Mouse (Mus musculus): ENCODE measurements around the gene Malrd1. TPM values are rescaled to one million over a fixed set of nuclear protein-coding genes. Genes with fewer than 3 reads are reported as not detected.

Gene Malrd1
- polyA plus RNA-seq, 1 experiment = not detected

GRCm38 (mm10) chr2:16029752-16030151 lies 503.5 kb downstream of the Malrd1 start:
- Histone ChIP-seq H3K27me3 (replicated peaks) (no peaks in the 10 kb centered on the region), H3K9me3 (no peaks in the 10 kb centered on the region), H3K36me3 (replicated peaks; ENCODE audit: low read length) (no peaks in the 10 kb centered on the region), H3K4me1 (no peaks in the 10 kb centered on the region), H3K4me3 (replicated peaks) (no peak overlapping the region)
- no peak for TF ChIP-seq GATA1 (IDR thresholded peaks at IDR 0.05; ENCODE audit: borderline replicate concordance, low read length)
- TF ChIP-seq FLI1 (IDR thresholded peaks at IDR 0.05; ENCODE audit: low read length) = no peak

GRCm38 (mm10) chr2:16031559-16031958 lies 505.3 kb downstream of the Malrd1 start:
- TF ChIP-seq FLI1 (IDR thresholded peaks at IDR 0.05; ENCODE audit: low read length) = no peak
- TF ChIP-seq GATA1 (IDR thresholded peaks at IDR 0.05; ENCODE audit: borderline replicate concordance, low read length) = no peak
- H3K4me3 ChIP-seq (replicated peaks) = no peak overlapping the region

GRCm38 (mm10) chr2:16032804-16033203 lies 506.5 kb downstream of the Malrd1 start:
- H3K36me3 ChIP-seq (replicated peaks; ENCODE audit: low read length) = no peaks in the 10 kb centered on the region
- TF ChIP-seq FLI1 (IDR thresholded peaks at IDR 0.05; ENCODE audit: low read length) (no peak), GATA1 (IDR thresholded peaks at IDR 0.05; ENCODE audit: borderline replicate concordance, low read length) (no peak)
- no peaks in the 10 kb centered on the region for H3K9me3 ChIP-seq
- H3K27me3 ChIP-seq (replicated peaks) = no peaks in the 10 kb centered on the region
- no peak overlapping the region for H3K4me3 ChIP-seq (replicated peaks)
- no peaks in the 10 kb centered on the region for H3K4me1 ChIP-seq

More at GRCm38 (mm10) chr2:16031559-16031958, 505.3 kb downstream of the Malrd1 start:
- H3K27me3 ChIP-seq (replicated peaks) = no peaks in the 10 kb centered on the region
- H3K36me3 ChIP-seq (replicated peaks; ENCODE audit: low read length) = no peaks in the 10 kb centered on the region
- no peaks in the 10 kb centered on the region for H3K9me3 ChIP-seq
- no peaks in the 10 kb centered on the region for H3K4me1 ChIP-seq

GRCm38 (mm10) chr2:16110696-16111095 lies 584.4 kb downstream of the Malrd1 start:
- H3K27me3 ChIP-seq (replicated peaks) = no peaks in the 10 kb centered on the region
- no peaks in the 10 kb centered on the region for H3K36me3 ChIP-seq (replicated peaks; ENCODE audit: low read length)
- H3K4me1 ChIP-seq = no peaks in the 10 kb centered on the region
- H3K4me3 ChIP-seq (replicated peaks) = no peak overlapping the region
- TF ChIP-seq FLI1 (IDR thresholded peaks at IDR 0.05; ENCODE audit: low read length) (no peak), GATA1 (IDR thresholded peaks at IDR 0.05; ENCODE audit: borderline replicate concordance, low read length) (no peak)
- peaks cover 5% of the 10 kb centered on the region; the same call in 1 of the 2 replicates for H3K9me3 ChIP-seq

GRCm38 (mm10) chr2:16113333-16113732 lies 587.1 kb downstream of the Malrd1 start:
- no peaks in the 10 kb centered on the region for H3K36me3 ChIP-seq (replicated peaks; ENCODE audit: low read length)
- H3K4me1 ChIP-seq = no peaks in the 10 kb centered on the region
- H3K9me3 ChIP-seq = peaks cover 5% of the 10 kb centered on the region; the same call in 1 of the 2 replicates
- no peak overlapping the region for H3K4me3 ChIP-seq (replicated peaks)
- no peak for TF ChIP-seq FLI1 (IDR thresholded peaks at IDR 0.05; ENCODE audit: low read length)
- no peak for TF ChIP-seq GATA1 (IDR thresholded peaks at IDR 0.05; ENCODE audit: borderline replicate concordance, low read length)
- H3K27me3 ChIP-seq (replicated peaks) = no peaks in the 10 kb centered on the region

GRCm38 (mm10) chr2:16147999-16148398 lies 621.7 kb downstream of the Malrd1 start:
- Histone ChIP-seq H3K9me3 (no peaks in the 10 kb centered on the region), H3K36me3 (replicated peaks; ENCODE audit: low read length) (no peaks in the 10 kb centered on the region), H3K4me3 (replicated peaks) (no peak overlapping the region), H3K4me1 (no peaks in the 10 kb centered on the region), H3K27me3 (replicated peaks) (no peaks in the 10 kb centered on the region)
- TF ChIP-seq FLI1 (IDR thresholded peaks at IDR 0.05; ENCODE audit: low read length) (no peak), GATA1 (IDR thresholded peaks at IDR 0.05; ENCODE audit: borderline replicate concordance, low read length) (no peak)

GRCm38 (mm10) chr2:16152623-16153022 lies 626.3 kb downstream of the Malrd1 start:
- TF ChIP-seq GATA1 (IDR thresholded peaks at IDR 0.05; ENCODE audit: borderline replicate concordance, low read length) (no peak), FLI1 (IDR thresholded peaks at IDR 0.05; ENCODE audit: low read length) (no peak)
- Histone ChIP-seq H3K4me3 (replicated peaks) (no peak overlapping the region), H3K27me3 (replicated peaks) (no peaks in the 10 kb centered on the region), H3K4me1 (no peaks in the 10 kb centered on the region), H3K9me3 (no peaks in the 10 kb centered on the region), H3K36me3 (replicated peaks; ENCODE audit: low read length) (no peaks in the 10 kb centered on the region)

GRCm38 (mm10) chr2:16163246-16163989 lies 637.1 kb downstream of the Malrd1 start:
- H3K9me3 ChIP-seq = no peaks in the 10 kb centered on the region
- H3K27me3 ChIP-seq (replicated peaks) = no peaks in the 10 kb centered on the region
- H3K4me1 ChIP-seq = no peaks in the 10 kb centered on the region
- TF ChIP-seq GATA1 (IDR thresholded peaks at IDR 0.05; ENCODE audit: borderline replicate concordance, low read length) = no peak
- TF ChIP-seq FLI1 (IDR thresholded peaks at IDR 0.05; ENCODE audit: low read length) = no peak
- H3K4me3 ChIP-seq (replicated peaks) = peak overlapping the region; percentile 23
- no peaks in the 10 kb centered on the region for H3K36me3 ChIP-seq (replicated peaks; ENCODE audit: low read length)

GRCm38 (mm10) chr2:16168611-16169010 lies 642.3 kb downstream of the Malrd1 start:
- Histone ChIP-seq H3K36me3 (replicated peaks; ENCODE audit: low read length) (no peaks in the 10 kb centered on the region), H3K4me1 (no peaks in the 10 kb centered on the region), H3K27me3 (replicated peaks) (no peaks in the 10 kb centered on the region), H3K9me3 (no peaks in the 10 kb centered on the region), H3K4me3 (replicated peaks) (no peak overlapping the region)
- TF ChIP-seq FLI1 (IDR thresholded peaks at IDR 0.05; ENCODE audit: low read length) = no peak
- TF ChIP-seq GATA1 (IDR thresholded peaks at IDR 0.05; ENCODE audit: borderline replicate concordance, low read length) = no peak

GRCm38 (mm10) chr2:16172086-16172485 lies 645.8 kb downstream of the Malrd1 start:
- Histone ChIP-seq H3K27me3 (replicated peaks) (no peaks in the 10 kb centered on the region), H3K36me3 (replicated peaks; ENCODE audit: low read length) (no peaks in the 10 kb centered on the region), H3K4me3 (replicated peaks) (no peak overlapping the region), H3K4me1 (no peaks in the 10 kb centered on the region), H3K9me3 (no peaks in the 10 kb centered on the region)
- TF ChIP-seq GATA1 (IDR thresholded peaks at IDR 0.05; ENCODE audit: borderline replicate concordance, low read length) (no peak), FLI1 (IDR thresholded peaks at IDR 0.05; ENCODE audit: low read length) (no peak)
